Mouse (Mus musculus) adrenal gland, postnatal 4 days (tissue): ENCODE measurements around the gene Xkr7. TPM values are rescaled to one million over a fixed set of nuclear protein-coding genes. Genes with fewer than 3 reads are reported as not detected.

ENCODE experiments used
- DNase-seq, 2 experiments: peaks; one replicate each; pipeline ENCODE4 v3.0.0; 2021 to 2022; ENCODE audit warnings: low spot score in 2 of 2, mixed read lengths in 2 of 2
- long read RNA-seq, 2 experiments: library from polyadenylated mRNA; stranded (forward); transcript quantifications; one replicate each; pipeline ENCODE4 v2.0.0; 2021
- total RNA-seq, 2 experiments: library from RNA; stranded (reverse); gene quantifications; 2 replicates each; pipeline ENCODE4 v1.2.3; 2021

Gene Xkr7
- 1 to 10 TPM; 3.0 to 3.2 TPM for total RNA-seq
- long read RNA-seq, experiment 1 = 0 reads
- long read RNA-seq, experiment 2 = 0 reads

DNA sequence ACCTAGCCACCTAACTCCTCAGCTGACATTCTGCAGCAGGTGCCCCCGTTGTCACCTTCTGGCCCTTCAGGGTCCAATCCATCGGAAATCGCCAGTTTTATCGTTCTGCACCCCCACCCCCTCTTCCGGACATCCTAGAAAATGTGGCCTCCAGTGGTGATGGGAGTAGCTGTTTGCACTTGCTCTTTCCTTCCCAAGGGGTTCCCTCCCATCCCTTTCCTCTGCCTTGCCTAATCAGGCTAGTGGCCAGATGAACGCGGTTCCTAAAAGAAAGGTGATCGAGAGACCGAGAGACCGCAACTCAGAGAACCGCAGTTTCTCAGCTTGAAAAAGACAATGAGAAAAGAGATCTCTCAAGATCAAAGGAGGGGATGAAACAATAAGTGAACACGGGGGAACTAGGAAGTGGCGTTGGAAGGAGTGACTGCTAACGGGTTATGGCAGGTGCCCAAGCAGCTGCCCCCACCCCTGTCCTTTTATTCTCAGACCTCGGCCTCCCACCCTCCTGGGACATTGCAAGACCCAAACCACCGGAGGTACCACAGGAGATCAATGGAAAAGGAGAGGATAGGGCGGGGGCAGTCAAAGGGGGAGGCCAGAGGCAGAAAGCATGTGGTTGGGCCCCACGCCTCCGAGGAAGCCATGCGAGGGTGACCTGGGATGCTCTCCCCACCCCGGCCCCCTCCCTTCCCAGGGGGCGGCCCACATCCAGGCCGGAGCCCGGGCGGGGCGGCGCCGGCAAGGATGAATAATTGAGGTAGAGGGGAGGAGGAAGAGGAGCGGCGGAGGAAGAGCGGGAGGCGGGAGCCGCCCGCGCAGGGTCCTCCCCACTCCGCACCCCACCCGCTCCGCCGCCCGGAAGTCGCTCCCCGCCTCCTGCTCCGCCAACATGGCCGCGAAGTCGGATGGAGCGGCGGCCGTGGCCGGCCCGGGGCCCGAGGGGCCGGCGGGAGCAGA, at the start of gene Xkr7:
TSS of gene Xkr7 (plus strand) at position 727 of the 957 bp plus-strand sequence.
- DNase-seq = no peak

GRCm38 (mm10) chr2:152985582-152985981, 46.1 kb upstream of the Xkr7 start:
- DNase-seq = no peak

DNA sequence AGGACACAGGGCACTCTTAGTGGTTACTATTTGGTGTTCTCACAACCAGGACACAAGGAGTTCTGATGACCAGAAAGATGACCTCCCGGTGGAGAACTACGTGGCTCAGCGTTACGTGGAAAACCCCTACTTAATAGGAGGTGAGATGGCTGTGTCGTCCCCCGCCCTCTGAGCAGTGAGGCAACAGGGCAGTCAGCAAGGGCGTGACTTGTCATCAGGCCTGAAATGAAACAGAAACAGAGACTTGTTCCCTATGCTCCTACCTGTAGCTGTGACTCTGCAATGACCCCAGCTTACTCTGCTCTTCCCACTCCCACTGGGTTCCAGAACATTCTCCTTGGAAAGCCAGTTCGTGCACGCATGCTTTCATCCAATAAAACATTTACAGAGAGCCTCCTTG, 40.1 kb upstream of the Xkr7 start:
- no peak for DNase-seq

DNA sequence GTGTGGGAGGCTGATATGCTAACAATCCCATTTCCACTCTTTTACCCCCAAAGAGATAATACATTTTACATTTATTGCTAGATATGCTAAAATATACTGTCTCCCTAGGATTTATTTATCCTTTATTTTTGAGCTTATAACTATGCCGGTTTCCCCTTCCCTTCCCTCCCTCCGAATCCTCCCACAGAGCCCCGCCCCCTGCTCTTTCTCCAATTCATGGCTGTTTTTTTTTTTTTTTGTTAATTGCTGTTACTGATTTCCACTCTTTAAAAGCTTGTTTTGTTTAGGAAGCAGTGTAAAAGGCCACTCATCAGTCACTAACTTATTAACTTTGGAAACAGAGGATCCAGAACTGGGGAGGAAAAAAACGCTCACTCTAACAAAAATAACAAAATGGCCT, 34.6 kb upstream of the Xkr7 start:
- no peak for DNase-seq

DNA sequence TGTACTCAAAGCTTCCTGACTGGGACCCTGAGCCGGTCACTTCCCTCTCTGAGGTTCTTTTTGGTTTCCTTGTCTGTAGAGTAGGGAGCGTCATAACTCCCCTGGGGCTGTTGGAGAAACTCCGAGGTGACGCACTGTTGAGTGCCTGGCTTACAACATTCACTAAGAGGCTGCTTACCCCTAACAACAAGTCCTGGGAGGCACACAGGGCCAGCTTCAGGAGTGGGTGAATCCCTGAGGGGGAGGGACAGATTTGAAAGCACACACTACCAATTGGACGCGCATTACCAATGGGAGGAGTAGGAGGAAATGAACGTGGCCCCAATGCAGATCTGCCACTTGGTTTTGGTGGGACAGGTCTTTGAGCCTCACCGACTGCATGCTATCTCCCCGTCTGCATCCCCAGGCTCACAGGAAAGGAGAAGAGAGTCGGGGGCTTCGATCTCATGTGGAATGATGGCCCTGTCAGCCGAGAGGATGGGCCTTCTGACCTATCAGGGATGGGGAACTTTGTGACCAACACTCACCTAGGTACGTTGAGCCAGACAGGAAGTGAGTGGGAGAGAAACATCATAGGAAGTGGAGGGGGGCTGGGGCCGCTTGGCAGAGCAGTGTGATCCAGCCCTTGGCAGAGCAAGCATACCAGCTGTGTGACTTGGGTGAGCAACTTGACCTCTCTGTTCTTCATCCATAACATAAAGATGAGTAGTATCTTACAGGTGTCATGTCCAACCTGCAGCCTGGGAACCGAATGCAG, 29.0 kb upstream of the Xkr7 start:
- DNase-seq = no peak

DNA sequence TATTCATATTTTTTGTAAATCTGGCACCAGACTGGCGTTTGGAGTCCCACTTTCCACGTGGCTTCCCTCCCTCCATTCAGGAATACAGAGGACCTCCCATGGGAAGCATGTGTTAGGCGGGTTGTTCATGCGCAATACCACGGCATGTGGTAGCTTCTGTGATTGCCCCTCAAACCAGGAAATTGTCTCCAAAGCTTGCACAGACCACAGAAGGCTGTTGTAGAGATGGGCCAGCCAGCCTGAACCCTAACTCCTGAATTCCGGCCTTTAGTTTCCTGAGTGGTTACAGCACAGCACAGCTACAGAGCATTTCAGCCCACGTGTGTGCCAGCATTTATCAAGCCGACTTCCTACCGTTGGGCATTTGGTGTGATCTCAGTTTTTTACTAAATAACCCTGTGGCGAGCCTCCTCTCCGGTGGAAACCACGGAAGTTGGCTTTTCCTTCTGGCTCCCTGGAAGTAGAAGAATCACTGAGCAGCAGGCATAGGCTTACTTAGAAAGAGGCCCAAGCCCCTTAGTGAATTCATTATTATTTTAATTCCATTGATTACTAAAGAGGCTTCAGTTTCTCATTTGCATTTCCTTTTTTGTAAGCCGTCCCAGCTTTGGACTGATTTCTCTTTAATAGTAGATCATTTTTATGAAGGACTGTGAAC, 27.8 kb upstream of the Xkr7 start:
- DNase-seq = no peak

- DNase-seq = no peak
These were observed 25.7 kb upstream of the Xkr7 start for GRCm38 (mm10) chr2:153005981-153006380.

GRCm38 (mm10) chr2:153009192-153009973, 22.3 kb upstream of the Xkr7 start:
- no peak for DNase-seq

- no peak for DNase-seq
These were observed 17.7 kb upstream of the Xkr7 start for GRCm38 (mm10) chr2:153013724-153014515.

GRCm38 (mm10) chr2:153014758-153015593, 16.7 kb upstream of the Xkr7 start, which contains the start of gene Pdrg1:
TSS of gene Pdrg1 (minus strand) at chr2:153015427.
- DNase-seq = peak; percentile 87 to 94

GRCm38 (mm10) chr2:153015804-153016203, 15.8 kb upstream of the Xkr7 start:
- DNase-seq = no peak

DNA sequence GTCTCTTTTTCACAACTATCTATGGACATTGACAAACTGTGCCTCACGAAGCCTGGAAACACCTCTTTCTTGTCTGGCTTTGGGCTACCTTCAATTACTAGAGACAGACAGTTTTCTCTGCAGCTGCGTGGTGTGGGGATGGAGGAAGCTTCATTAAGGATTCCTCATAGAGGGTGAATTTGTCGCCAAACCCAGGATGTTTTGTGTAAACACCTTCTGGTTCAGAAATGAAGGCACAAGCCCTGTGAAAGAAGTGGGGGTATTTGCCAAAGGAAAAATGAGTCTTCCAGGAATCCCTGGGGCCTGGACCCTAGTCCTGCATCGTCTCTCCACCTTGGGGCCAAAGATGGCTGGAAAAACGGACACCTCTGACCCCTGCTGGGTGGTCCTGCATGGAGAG, 14.9 kb upstream of the Xkr7 start:
- no peak for DNase-seq

GRCm38 (mm10) chr2:153019355-153019754, 12.3 kb upstream of the Xkr7 start:
- no peak for DNase-seq

- DNase-seq = no peak
These were observed 10.5 kb upstream of the Xkr7 start for GRCm38 (mm10) chr2:153021163-153021562.

DNA sequence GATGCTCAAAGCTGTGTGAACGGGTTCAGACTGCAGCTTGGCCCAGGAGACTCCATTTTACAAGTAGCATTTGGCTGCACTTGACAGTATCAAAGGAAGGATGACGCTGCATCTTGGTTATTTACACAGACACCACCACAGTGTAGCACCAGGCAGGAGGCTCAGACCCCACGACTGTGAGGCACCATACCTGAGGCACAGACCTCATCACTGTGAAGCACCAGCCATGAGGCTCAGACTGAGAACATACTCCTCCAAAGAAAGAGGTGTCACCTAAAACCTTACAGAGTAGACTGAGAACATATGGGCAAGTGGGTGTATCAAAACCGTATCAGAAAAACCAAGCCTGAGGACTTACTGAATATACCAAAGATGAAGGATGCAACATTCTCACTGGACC, 8.8 kb upstream of the Xkr7 start:
- DNase-seq = no peak

DNA sequence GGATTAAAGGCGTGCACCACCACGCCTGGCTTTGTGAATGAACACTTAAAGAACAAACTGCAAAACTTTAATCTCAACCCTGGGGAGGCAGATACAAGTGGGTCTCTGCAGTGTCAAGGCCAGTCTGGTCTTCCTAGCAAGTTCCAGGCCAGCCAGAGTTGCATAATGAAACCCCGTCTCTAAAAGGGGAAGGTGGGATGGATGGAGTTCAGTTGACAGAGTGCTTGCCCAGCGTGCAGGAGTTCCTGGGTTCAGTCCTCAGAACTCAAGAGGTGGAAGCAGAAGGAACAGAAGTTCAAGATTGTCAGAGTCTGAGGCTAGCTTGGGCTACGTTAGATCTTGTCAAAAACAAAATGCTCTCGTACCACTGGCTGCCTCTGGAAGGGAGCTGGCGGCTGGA, 5.6 kb upstream of the Xkr7 start:
- no peak for DNase-seq

GRCm38 (mm10) chr2:153027501-153027900, 4.2 kb upstream of the Xkr7 start:
- no peak for DNase-seq

- DNase-seq = no peak
These were observed 1.2 kb upstream of the Xkr7 start for GRCm38 (mm10) chr2:153030422-153030821.
